Mouse (Mus musculus): ENCODE results near the gene Myo1a. TPM values are rescaled to one million over a fixed set of nuclear protein-coding genes. Genes with fewer than 3 reads are reported as not detected.

Myo1a gene
- polyA plus RNA-seq, 1 experiment = 1.4 TPM

DNA sequence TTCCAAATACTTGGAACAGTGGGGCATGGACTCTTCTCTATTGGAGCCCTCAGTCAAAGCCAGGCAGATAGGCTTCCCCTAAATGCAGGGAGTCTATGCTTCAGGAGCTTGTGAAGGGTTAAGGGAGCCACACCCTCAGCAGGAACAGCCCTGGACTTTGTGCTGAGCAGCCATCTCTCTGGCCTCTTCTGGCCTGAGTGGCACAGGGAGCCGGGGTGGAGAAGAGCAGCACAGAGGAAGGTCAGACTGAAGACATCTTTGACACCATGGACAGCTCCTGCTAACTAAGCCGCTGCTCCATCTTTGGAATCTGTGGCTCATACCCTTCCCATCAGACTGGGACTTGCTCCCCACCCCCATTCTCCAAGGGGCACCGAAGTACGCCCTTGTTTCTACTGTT lies 1.7 kb upstream of the Myo1a start:
- Histone ChIP-seq H3K27ac (ENCODE audit: control insufficient read depth, insufficient read depth, low read depth, low read length, poor library complexity) (no peak overlapping the region), H3K4me3 (replicated peaks; ENCODE audit: control insufficient read depth, low read depth, low read length) (no peak overlapping the region), H3K4me1 (ENCODE audit: control insufficient read depth, insufficient read depth, low read length) (peaks cover 2% of the 10 kb centered on the region; the same call in 1 of the 2 replicates)
- TF ChIP-seq POLR2A (IDR thresholded peaks at IDR 0.05; ENCODE audit: borderline replicate concordance, control insufficient read depth, low read depth, low read length) (no peak), CTCF (IDR thresholded peaks at IDR 0.05; ENCODE audit: control insufficient read depth, insufficient read depth, low read length) (no peak)
- WGBS = 40% methylated on average over 4 of the region's 4 CpGs

DNA sequence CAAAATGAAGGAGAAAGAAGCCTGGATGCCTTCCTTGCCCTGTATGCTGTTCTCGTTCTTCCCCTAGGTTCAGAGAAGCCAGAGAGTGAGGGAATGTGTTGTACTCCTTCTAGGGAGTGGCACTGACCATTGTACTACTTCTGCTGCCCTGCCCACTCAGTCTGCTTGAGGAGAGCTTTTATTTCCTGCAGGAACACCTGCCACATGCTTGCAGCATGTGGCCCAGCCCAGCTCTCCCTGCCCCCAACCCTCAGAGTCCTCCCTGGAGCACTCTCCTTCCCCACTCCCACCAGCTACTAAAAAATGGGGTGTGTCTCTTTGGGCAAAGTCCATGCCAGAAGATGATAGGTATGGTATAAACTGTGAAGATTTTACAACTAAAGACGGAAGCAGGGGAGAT lies 677 bp upstream of the Myo1a start:
- H3K27ac ChIP-seq (ENCODE audit: control insufficient read depth, insufficient read depth, low read depth, low read length, poor library complexity) = no peak overlapping the region
- WGBS = 65% methylated on average over 2 of the region's 2 CpGs
- TF ChIP-seq CTCF (IDR thresholded peaks at IDR 0.05; ENCODE audit: control insufficient read depth, insufficient read depth, low read length) (no peak), POLR2A (IDR thresholded peaks at IDR 0.05; ENCODE audit: borderline replicate concordance, control insufficient read depth, low read depth, low read length) (no peak)
- H3K4me3 ChIP-seq (replicated peaks; ENCODE audit: control insufficient read depth, low read depth, low read length) = no peak overlapping the region
- H3K4me1 ChIP-seq (ENCODE audit: control insufficient read depth, insufficient read depth, low read length) = peaks cover 2% of the 10 kb centered on the region; the same call in 1 of the 2 replicates

DNA sequence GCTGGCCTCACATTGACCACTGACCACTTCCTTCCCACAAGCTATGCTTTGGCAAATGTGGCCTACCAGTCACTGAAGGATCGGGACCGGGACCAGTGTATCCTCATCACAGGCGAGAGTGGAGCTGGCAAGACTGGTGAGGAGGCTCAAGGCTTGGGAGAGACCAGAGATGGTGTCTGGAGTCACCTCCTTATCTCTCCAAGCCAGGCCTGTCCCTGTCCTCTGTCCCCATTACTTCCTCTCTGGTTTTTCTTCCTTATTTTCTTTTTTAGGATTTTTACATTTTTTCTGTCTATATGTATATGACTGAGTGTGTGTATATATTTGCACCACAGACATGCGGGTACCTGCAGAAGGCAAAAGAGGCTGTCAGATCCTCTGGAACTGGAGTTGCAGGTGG lies 813 bp downstream of the Myo1a start:
- Histone ChIP-seq H3K4me1 (ENCODE audit: control insufficient read depth, insufficient read depth, low read length) (peaks cover 2% of the 10 kb centered on the region; the same call in 1 of the 2 replicates), H3K4me3 (replicated peaks; ENCODE audit: control insufficient read depth, low read depth, low read length) (no peak overlapping the region), H3K27ac (ENCODE audit: control insufficient read depth, insufficient read depth, low read depth, low read length, poor library complexity) (no peak overlapping the region)
- 44% methylated on average over 4 of the region's 4 CpGs for WGBS
- TF ChIP-seq CTCF (IDR thresholded peaks at IDR 0.05; ENCODE audit: control insufficient read depth, insufficient read depth, low read length) (no peak), POLR2A (IDR thresholded peaks at IDR 0.05; ENCODE audit: borderline replicate concordance, control insufficient read depth, low read depth, low read length) (no peak)

DNA sequence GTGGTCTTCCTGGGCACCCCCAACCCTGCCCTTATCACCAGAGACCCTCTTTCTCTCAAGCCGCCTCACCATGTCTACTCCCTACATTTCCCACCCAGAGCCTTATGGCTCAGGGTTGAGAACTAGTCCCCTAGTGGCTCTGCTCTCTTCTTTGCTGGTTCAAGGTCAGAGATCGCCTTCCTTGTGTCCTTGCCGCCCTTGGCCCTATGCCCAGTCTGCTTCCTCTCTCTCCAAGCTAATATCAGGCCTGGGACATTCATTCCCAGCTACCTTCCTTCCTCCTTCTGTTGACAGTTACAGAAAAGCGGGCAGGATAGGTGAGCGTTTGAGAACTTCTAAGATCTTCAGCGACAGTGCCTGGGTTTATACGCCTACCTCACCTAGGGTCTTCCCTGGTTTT lies 2.8 kb downstream of the Myo1a start:
- 72% methylated on average over 7 of the region's 7 CpGs for WGBS
- peaks cover 2% of the 10 kb centered on the region; the same call in 1 of the 2 replicates for H3K4me1 ChIP-seq (ENCODE audit: control insufficient read depth, insufficient read depth, low read length)
- no peak overlapping the region for H3K27ac ChIP-seq (ENCODE audit: control insufficient read depth, insufficient read depth, low read depth, low read length, poor library complexity)
- no peak overlapping the region for H3K4me3 ChIP-seq (replicated peaks; ENCODE audit: control insufficient read depth, low read depth, low read length)
- TF ChIP-seq POLR2A (IDR thresholded peaks at IDR 0.05; ENCODE audit: borderline replicate concordance, control insufficient read depth, low read depth, low read length) (no peak), CTCF (IDR thresholded peaks at IDR 0.05; ENCODE audit: control insufficient read depth, insufficient read depth, low read length) (no peak)

DNA sequence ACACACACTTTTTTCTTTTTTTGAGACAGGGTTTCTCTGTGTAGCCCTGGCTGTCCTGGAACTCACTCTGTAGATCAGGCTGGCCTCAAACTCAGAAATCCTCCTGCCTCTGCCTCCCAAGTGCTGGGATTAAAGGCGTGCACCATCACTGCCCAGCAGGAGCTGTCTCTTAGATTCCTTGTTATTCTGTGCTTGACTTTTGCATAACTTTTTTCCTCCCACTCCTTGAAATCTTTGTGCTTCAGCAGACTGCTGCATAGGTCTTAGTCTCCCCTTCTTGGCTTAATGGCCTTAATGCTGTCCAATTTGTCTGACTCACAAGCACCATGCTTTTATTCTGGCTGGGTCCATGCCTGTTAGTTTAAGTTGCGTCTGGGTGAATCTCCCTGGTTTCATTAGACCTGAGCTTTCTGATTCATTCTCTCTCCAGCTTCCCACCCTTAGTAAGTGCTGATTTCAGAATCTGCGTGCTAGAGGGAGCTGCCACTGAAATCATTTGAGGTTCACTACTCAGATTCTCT lies 3.9 kb downstream of the Myo1a start:
- Histone ChIP-seq H3K4me1 (ENCODE audit: control insufficient read depth, insufficient read depth, low read length) (peaks cover 2% of the 10 kb centered on the region; the same call in 1 of the 2 replicates), H3K4me3 (replicated peaks; ENCODE audit: control insufficient read depth, low read depth, low read length) (no peak overlapping the region), H3K27ac (ENCODE audit: control insufficient read depth, insufficient read depth, low read depth, low read length, poor library complexity) (no peak overlapping the region)
- WGBS = 72% methylated on average over 3 of the region's 3 CpGs
- TF ChIP-seq CTCF (IDR thresholded peaks at IDR 0.05; ENCODE audit: control insufficient read depth, insufficient read depth, low read length) = no peak
- no peak for TF ChIP-seq POLR2A (IDR thresholded peaks at IDR 0.05; ENCODE audit: borderline replicate concordance, control insufficient read depth, low read depth, low read length)

DNA sequence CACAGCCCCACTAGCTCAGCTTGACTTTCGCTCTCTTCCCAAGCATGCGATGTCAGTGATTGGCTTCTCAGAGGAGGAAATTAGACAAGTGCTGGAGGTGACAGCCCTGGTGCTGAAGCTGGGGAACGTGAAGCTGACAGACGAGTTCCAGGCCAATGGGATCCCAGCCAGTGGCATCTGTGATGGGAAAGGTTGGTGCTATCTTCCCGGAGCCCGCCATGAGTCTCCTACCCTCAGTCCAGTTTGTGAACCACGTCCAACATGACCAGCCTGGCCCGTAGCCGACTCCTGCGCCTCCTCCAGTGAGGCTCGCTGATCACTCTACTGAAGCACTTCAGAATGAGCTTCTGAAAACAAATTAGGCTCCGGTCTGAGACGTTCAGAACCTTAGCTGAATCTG lies 5.4 kb downstream of the Myo1a start:
- Histone ChIP-seq H3K4me3 (replicated peaks; ENCODE audit: control insufficient read depth, low read depth, low read length) (no peak overlapping the region), H3K4me1 (ENCODE audit: control insufficient read depth, insufficient read depth, low read length) (peaks cover 2% of the 10 kb centered on the region; the same call in 1 of the 2 replicates), H3K27ac (ENCODE audit: control insufficient read depth, insufficient read depth, low read depth, low read length, poor library complexity) (no peak overlapping the region)
- 86% methylated on average over 13 of the region's 13 CpGs for WGBS
- TF ChIP-seq POLR2A (IDR thresholded peaks at IDR 0.05; ENCODE audit: borderline replicate concordance, control insufficient read depth, low read depth, low read length) (no peak), CTCF (IDR thresholded peaks at IDR 0.05; ENCODE audit: control insufficient read depth, insufficient read depth, low read length) (no peak)

DNA sequence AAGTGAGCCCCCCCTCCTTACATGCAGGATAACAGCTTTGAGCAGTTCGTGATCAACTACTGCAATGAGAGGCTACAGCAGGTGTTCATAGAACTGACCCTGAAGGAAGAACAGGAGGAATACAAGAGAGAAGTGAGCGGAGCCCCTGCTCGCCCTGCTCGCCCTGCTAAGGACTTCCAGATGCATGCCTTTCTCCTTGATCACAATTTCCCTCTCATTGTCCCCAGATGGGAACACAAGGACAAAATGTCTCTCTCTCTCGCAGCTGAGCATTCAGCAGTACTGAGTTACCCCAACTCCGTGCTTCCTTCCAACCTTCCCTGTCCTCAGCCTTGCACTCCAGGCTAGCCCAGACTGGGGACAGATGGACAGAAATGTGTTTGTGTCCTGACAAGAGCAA lies 7.8 kb downstream of the Myo1a start:
- 89% methylated on average over 6 of the region's 6 CpGs for WGBS
- Histone ChIP-seq H3K27ac (ENCODE audit: control insufficient read depth, insufficient read depth, low read depth, low read length, poor library complexity) (no peak overlapping the region), H3K4me3 (replicated peaks; ENCODE audit: control insufficient read depth, low read depth, low read length) (no peak overlapping the region), H3K4me1 (ENCODE audit: control insufficient read depth, insufficient read depth, low read length) (no peaks in the 10 kb centered on the region)
- TF ChIP-seq POLR2A (IDR thresholded peaks at IDR 0.05; ENCODE audit: borderline replicate concordance, control insufficient read depth, low read depth, low read length) (no peak), CTCF (IDR thresholded peaks at IDR 0.05; ENCODE audit: control insufficient read depth, insufficient read depth, low read length) (no peak)

DNA sequence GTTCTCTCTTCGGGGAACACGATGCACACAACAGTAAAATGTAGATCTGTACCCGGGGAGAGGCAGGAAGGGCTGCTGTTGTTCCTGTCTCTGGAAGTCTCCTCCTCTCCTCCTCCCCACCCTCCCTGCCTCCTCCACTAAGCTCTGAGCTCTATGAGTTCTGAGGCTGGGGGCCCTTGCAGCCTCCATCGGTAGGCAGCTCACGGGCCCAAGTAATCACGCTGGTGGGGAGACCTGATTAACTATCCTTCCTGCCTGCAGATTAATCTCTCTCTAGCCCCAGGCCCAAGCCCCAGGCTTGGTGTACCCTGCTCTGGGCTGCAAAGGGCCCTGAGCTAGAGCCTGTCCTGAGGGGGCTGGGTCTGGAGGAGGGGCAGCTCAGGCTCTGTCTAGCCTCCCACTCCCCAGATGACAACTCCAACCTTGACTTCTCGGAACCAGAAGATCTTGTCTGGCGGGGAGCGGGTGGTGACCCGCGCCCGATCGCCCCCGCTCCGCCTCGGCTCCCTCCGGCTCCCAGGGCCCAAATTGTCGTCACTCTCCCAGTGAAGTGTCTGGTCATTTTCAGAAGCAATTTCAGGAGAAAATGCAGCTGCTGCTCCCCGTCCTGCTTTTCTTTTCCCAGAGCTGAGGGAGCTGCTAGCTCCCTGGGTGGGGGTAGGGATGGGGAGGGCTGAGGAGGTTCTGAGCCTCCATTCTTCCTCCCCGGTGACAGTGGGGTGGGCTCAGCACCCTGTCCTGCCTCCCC lies 16.9 kb downstream of the Myo1a start:
- no peak overlapping the region for H3K4me3 ChIP-seq (replicated peaks; ENCODE audit: control insufficient read depth, low read depth, low read length)
- no peaks in the 10 kb centered on the region for H3K4me1 ChIP-seq (ENCODE audit: control insufficient read depth, insufficient read depth, low read length)
- no peak overlapping the region for H3K27ac ChIP-seq (ENCODE audit: control insufficient read depth, insufficient read depth, low read depth, low read length, poor library complexity)
- TF ChIP-seq CTCF (IDR thresholded peaks at IDR 0.05; ENCODE audit: control insufficient read depth, insufficient read depth, low read length) = no peak
- TF ChIP-seq POLR2A (IDR thresholded peaks at IDR 0.05; ENCODE audit: borderline replicate concordance, control insufficient read depth, low read depth, low read length) = no peak
- WGBS = 61% methylated on average over 20 of the region's 20 CpGs
